Mouse (Mus musculus): Measurements from ENCODE around the gene Cbfa2t3. TPM values are rescaled to one million over a fixed set of nuclear protein-coding genes. Genes with fewer than 3 reads are reported as not detected.

The Cbfa2t3 gene
- polyA plus RNA-seq (2015; fragmentation: Nextera tagmentation; extraction: Ambion mirVana), result 3.5 and 3.6 TPM in 2 replicates

- H3K27ac ChIP-seq, result no peak within 1 kb of the TSS
- H3K9me3 ChIP-seq (replicated peaks), result no peaks in the 10 kb centered on the region
- peaks cover 16% of the 10 kb centered on the region for H3K4me1 ChIP-seq
- no peaks in the 10 kb centered on the region for H3K27me3 ChIP-seq
- ATAC-seq (replicated peaks; ENCODE audit: low FRiP score), result peak; percentile 57
- H3K4me3 ChIP-seq (replicated peaks), result peak within 1 kb of the TSS; percentile 21
- H3K4me2 ChIP-seq, result peak within 1 kb of the TSS; percentile 41
- 50% methylated on average over 13 of the region's 13 CpGs for WGBS
- no peak within 1 kb of the TSS for H3K9ac ChIP-seq
- H3K36me3 ChIP-seq, result no peaks in the 10 kb centered on the region
These were observed at the start of gene Cbfa2t3 for GRCm38 (mm10) chr8:122699005-122699492. Gene Cbfa2t3, minus strand, starts transcription at chr8:122699109.

DNA sequence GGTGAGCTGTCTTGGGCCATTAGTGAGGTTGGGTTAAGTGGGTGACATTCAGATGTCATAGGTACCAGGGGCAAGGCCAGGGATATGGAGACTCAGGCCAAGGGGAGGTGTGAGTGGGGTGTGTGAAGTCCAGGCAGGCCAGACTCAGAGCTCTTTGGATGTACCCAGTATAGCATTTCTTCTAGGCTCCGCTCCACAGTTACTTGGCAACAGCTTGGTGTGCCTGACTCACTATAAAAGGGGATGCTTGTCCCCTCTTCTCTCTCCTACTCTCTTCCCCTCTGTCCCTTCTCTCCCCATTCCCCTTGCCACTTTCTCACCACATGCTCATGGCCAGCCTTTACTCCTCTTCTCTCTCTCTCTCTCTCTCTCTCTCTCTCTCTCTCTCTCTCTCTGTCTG lies 48.9 kb upstream of the Cbfa2t3 start:
- Histone ChIP-seq H3K9me3 (replicated peaks) (no peaks in the 10 kb centered on the region), H3K9ac (no peak overlapping the region), H3K4me2 (no peak overlapping the region), H3K27ac (no peak overlapping the region), H3K36me3 (no peaks in the 10 kb centered on the region), H3K4me3 (replicated peaks) (no peak overlapping the region), H3K27me3 (peaks cover 66% of the 10 kb centered on the region), H3K4me1 (0 out of 2 replicates have a peak, but pooled peaks cover 3% of the 10 kb centered on the region)
- no peak for ATAC-seq (replicated peaks; ENCODE audit: low FRiP score)
- 85% methylated on average over 1 of the region's 1 CpGs for WGBS

DNA sequence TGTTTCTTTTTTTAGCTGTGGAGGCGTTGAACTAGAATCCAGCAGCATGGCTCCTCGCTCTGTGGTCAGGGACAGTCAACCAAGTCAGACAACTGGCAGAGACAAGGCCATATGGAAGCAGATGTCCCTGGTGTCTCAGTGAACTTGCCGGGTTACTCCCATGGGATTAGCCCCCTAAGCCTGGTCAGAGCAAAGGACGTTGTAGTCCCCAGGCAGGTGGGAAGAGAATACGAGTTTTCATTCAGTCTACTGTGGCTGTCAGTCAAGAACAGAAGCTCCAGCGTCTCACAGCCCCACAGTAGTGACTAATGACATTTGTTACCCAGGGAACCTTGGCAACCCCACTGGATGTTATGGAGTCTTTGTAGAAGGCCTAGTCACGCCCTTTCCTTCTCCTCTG lies 47.5 kb upstream of the Cbfa2t3 start:
- H3K4me1 ChIP-seq, result 0 out of 2 replicates have a peak, but pooled peaks cover 3% of the 10 kb centered on the region
- H3K27ac ChIP-seq, result no peak overlapping the region
- H3K9ac ChIP-seq, result no peak overlapping the region
- no peaks in the 10 kb centered on the region for H3K9me3 ChIP-seq (replicated peaks)
- H3K27me3 ChIP-seq, result peaks cover 75% of the 10 kb centered on the region
- ATAC-seq (replicated peaks; ENCODE audit: low FRiP score), result no peak
- no peak overlapping the region for H3K4me2 ChIP-seq
- 61% methylated on average over 7 of the region's 7 CpGs for WGBS
- H3K4me3 ChIP-seq (replicated peaks), result no peak overlapping the region
- no peaks in the 10 kb centered on the region for H3K36me3 ChIP-seq

DNA sequence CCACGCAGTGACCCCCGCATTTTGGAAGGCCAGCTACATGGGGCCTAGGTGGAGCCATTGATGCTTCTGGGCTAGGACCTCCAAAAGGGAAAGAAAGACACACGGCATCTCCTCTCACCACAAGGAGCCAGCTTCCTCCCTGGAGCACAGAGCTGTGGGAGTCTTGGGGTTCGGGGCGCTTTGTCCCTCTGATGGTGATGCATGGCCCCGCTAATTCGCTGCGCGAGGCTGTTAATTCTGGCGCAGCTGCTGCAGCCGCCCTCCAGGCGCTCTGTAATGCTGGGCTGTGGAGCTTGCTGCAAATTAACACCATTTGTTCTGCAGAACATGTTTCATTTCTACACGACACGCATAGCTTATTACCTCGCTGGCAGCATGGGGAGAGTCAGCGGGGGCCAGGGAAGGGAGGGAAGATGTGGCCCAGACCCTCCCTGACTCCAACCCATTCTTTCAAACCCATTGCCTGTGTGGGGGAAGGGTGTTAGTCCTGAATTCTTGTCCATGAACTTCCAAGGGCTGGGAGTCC lies 46.9 kb upstream of the Cbfa2t3 start:
- Histone ChIP-seq H3K9ac (no peak overlapping the region), H3K4me1 (0 out of 2 replicates have a peak, but pooled peaks cover 3% of the 10 kb centered on the region), H3K27me3 (peaks cover 81% of the 10 kb centered on the region), H3K9me3 (replicated peaks) (no peaks in the 10 kb centered on the region), H3K4me2 (no peak overlapping the region), H3K27ac (no peak overlapping the region), H3K4me3 (replicated peaks) (no peak overlapping the region), H3K36me3 (no peaks in the 10 kb centered on the region)
- ATAC-seq (replicated peaks; ENCODE audit: low FRiP score), result no peak
- 12% methylated on average over 16 of the region's 16 CpGs for WGBS

DNA sequence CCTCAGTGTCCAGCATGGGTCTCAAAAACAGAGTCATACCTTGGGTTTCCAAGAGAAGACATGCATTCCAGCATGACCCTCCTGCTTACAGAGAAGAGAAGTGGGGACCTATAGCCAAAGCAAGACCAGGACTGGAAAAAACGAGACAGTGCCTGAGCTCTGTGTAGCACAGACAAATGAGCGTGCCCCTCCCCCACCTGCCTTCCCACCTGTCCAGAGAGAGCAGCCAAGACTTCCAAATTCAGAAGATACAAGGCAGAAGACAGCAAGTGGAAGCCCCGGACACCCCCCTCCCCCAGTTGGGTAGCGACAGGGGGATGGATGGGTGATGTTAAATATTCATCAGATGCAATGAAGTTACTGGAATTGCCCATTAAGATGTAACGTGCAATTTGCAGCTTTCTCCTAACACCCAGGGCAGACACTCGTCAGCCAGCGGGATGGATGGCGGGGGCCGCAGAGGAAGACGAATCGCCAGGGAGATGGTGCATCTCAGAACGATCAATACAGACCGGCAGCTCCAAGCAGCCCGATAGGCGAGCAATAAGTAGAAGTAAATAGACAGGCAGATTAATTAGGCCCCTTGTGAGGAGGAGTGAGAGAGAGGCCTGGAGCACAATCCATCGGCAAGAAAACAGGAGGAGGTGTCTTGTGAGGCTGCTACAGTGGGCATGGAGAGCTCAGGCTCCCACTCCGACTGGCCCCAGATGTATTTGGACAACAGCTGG lies 46.3 kb upstream of the Cbfa2t3 start:
- H3K4me1 ChIP-seq, result 0 out of 2 replicates have a peak, but pooled peaks cover 3% of the 10 kb centered on the region
- H3K27me3 ChIP-seq, result peaks cover 84% of the 10 kb centered on the region
- 26% methylated on average over 17 of the region's 17 CpGs for WGBS
- H3K9ac ChIP-seq, result no peak overlapping the region
- H3K9me3 ChIP-seq (replicated peaks), result no peaks in the 10 kb centered on the region
- no peaks in the 10 kb centered on the region for H3K36me3 ChIP-seq
- no peak overlapping the region for H3K27ac ChIP-seq
- H3K4me3 ChIP-seq (replicated peaks), result no peak overlapping the region
- ATAC-seq (replicated peaks; ENCODE audit: low FRiP score), result no peak
- no peak overlapping the region for H3K4me2 ChIP-seq

GRCm38 (mm10) chr8:122742471-122742870 lies 43.6 kb upstream of the Cbfa2t3 start:
- no peak for ATAC-seq (replicated peaks; ENCODE audit: low FRiP score)
- H3K4me2 ChIP-seq, result no peak overlapping the region
- H3K27ac ChIP-seq, result no peak overlapping the region
- H3K9ac ChIP-seq, result no peak overlapping the region
- no peaks in the 10 kb centered on the region for H3K36me3 ChIP-seq
- no peak overlapping the region for H3K4me3 ChIP-seq (replicated peaks)
- H3K4me1 ChIP-seq, result peaks cover 18% of the 10 kb centered on the region
- H3K9me3 ChIP-seq (replicated peaks), result no peaks in the 10 kb centered on the region
- WGBS, result 28% methylated on average over 19 of the region's 19 CpGs
- peaks cover 79% of the 10 kb centered on the region for H3K27me3 ChIP-seq

DNA sequence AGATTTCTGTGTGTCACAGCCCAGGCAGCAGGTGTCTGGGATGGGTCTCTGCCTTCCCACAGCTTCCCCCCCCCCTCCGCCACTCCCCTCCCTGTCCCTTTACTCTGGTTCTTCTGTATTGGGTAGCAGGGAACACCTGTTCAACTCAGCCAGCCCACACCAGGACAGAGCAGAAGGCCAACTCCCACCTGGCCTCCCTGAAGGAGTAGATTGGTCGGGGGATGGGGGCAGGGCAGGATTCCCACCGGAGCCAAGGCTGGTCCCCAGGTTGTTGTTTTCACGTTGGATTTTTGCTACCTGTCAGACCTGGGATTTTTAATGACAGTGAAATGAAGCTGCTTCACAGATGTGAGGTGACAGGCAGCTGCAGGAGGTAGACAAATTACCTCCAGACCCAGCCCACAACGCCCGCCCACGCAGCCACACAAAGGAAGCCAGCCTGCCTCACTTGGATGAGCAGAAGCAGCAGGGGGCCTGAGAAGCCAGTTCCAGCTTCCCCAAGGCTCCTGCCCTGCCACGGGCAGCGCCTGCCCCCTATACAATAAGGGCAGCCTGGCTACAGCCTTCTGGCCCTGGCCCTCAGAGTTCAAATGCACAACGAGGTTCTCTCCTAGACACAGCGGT lies 40.3 kb upstream of the Cbfa2t3 start:
- ATAC-seq (replicated peaks; ENCODE audit: low FRiP score), result peak; percentile 50; the same call in 1 of the 2 replicates
- 16% methylated on average over 11 of the region's 11 CpGs for WGBS
- Histone ChIP-seq H3K4me2 (peak overlapping the region; percentile 41), H3K9me3 (replicated peaks) (no peaks in the 10 kb centered on the region), H3K36me3 (no peaks in the 10 kb centered on the region), H3K4me3 (replicated peaks) (no peak overlapping the region), H3K4me1 (peaks cover 20% of the 10 kb centered on the region), H3K27me3 (peaks cover 46% of the 10 kb centered on the region), H3K27ac (no peak overlapping the region), H3K9ac (no peak overlapping the region)

- Histone ChIP-seq H3K27me3 (peaks cover 38% of the 10 kb centered on the region), H3K4me2 (no peak overlapping the region), H3K9ac (no peak overlapping the region), H3K27ac (no peak overlapping the region), H3K4me1 (peaks cover 20% of the 10 kb centered on the region), H3K9me3 (replicated peaks) (no peaks in the 10 kb centered on the region), H3K36me3 (no peaks in the 10 kb centered on the region), H3K4me3 (replicated peaks) (no peak overlapping the region)
- 86% methylated on average over 6 of the region's 6 CpGs for WGBS
- ATAC-seq (replicated peaks; ENCODE audit: low FRiP score), result no peak
These were observed 39.0 kb upstream of the Cbfa2t3 start for GRCm38 (mm10) chr8:122737886-122738285.

- Histone ChIP-seq H3K4me2 (no peak overlapping the region), H3K4me3 (replicated peaks) (no peak overlapping the region), H3K27ac (no peak overlapping the region), H3K9ac (no peak overlapping the region), H3K9me3 (replicated peaks) (no peaks in the 10 kb centered on the region), H3K4me1 (peaks cover 20% of the 10 kb centered on the region), H3K36me3 (no peaks in the 10 kb centered on the region), H3K27me3 (peaks cover 36% of the 10 kb centered on the region)
- no peak for ATAC-seq (replicated peaks; ENCODE audit: low FRiP score)
- 47% methylated on average over 4 of the region's 4 CpGs for WGBS
These were observed 38.2 kb upstream of the Cbfa2t3 start for GRCm38 (mm10) chr8:122737071-122737470.

GRCm38 (mm10) chr8:122736623-122737022 lies 37.7 kb upstream of the Cbfa2t3 start:
- H3K4me1 ChIP-seq, result peaks cover 20% of the 10 kb centered on the region
- no peak overlapping the region for H3K4me2 ChIP-seq
- H3K9me3 ChIP-seq (replicated peaks), result no peaks in the 10 kb centered on the region
- H3K27me3 ChIP-seq, result peaks cover 34% of the 10 kb centered on the region
- no peaks in the 10 kb centered on the region for H3K36me3 ChIP-seq
- no peak for ATAC-seq (replicated peaks; ENCODE audit: low FRiP score)
- H3K9ac ChIP-seq, result no peak overlapping the region
- WGBS, result 89% methylated on average over 11 of the region's 11 CpGs
- H3K27ac ChIP-seq, result no peak overlapping the region
- no peak overlapping the region for H3K4me3 ChIP-seq (replicated peaks)

DNA sequence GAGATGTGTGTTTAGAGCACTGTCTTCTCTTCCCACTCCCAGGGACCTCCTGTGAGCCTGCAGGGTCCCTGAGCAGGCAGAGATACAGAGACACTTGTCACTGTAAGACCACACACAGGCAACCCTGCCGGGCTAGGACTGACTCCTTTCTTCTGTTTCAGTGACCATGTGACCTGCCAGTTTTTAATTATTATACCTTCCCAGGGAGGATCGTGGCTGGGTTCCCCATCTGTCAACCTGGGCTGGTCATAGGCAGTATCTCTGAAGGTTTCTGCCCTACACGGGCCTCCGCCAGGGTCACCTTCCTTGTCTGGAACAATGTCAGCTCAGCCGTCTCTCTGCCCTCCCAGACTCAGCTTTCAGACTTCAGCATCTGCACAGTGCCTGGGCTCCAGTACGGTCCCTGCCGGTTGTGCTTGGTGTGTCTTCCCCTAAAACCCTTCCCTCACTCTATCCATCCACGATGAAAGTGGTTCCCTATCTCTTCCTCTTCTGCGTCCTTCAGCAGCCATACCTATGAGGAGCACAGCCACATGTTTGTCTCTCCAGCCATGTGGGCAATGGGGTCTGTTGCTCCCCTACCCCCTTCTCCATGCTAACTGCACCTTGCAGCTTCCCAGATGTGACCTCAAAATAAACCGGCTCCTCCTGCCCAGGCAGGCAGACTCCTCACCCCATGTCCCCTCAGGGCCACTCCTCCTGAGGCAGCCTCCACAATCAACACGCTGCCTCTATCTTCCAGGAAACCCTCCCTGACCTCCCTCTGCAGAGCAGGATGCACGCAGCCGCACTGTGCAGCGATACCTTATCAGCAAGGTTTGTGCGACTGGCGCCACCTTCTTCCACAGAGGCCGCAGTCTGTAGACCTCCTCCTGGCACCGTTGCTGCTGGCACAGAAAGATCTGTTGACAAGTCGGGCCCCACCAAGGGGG lies 36.9 kb upstream of the Cbfa2t3 start:
- 0 out of 2 replicates have a peak, but pooled peaks have one; percentile 50 for ATAC-seq (replicated peaks; ENCODE audit: low FRiP score)
- Histone ChIP-seq H3K9ac (no peak overlapping the region), H3K4me1 (peaks cover 20% of the 10 kb centered on the region), H3K4me2 (no peak overlapping the region), H3K4me3 (replicated peaks) (no peak overlapping the region), H3K36me3 (no peaks in the 10 kb centered on the region), H3K9me3 (replicated peaks) (no peaks in the 10 kb centered on the region), H3K27me3 (peaks cover 25% of the 10 kb centered on the region), H3K27ac (no peak overlapping the region)
- WGBS, result 55% methylated on average over 19 of the region's 19 CpGs
